In the genomic region with DNA sequence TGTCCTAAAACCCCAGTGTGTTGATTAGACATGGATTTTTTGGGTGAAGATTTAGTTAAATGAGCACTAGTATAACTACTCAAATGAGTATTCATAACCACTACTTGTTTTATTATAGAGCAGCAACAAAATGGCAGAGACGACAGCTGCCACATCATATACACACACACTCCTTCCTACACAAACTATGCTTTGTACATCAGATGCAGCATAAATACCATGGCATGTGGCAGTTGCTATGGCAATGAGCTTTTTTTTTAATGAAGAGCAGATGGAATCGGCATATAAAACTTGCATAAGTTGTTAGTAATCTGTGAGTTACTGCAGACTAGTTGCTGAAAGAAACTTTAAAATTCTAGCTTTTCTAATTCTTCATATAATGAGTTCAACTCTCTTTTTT, we compare ENCODE assay signal across 14 mouse cellular contexts.
DNase-seq lines count a peak whose midpoint lies in the region; ATAC-seq and TF ChIP-seq lines count a peak whose summit lies in the region.
"Had no signal": no experiment of that assay in that cellular context is flagged by ENCODE, and none has a peak within 500 bp of the region (broad histone marks: within the 10 kb centered on the region; RNA-seq: fewer than 3 reads in every experiment).

No protein-coding gene starts in this region.

- no peak overlapping the region for H3K4me2 ChIP-seq in forebrain, embryonic 15.5 days (replicated peaks)
- no peak overlapping the region for H3K4me2 ChIP-seq in midbrain, postnatal 0 days (ENCODE audit: low read depth, low read length, poor library complexity, severe bottlenecking)
- H3K4me2 ChIP-seq: liver, embryonic 11.5 days had no signal

- H3K9ac ChIP-seq in forebrain, embryonic 15.5 days (replicated peaks), result no peak overlapping the region
- no peak overlapping the region for H3K9ac ChIP-seq in midbrain, postnatal 0 days (replicated peaks; ENCODE audit: low read length, poor library complexity, severe bottlenecking)

- 0 out of 2 replicates have a peak, but pooled peaks cover 4% of the 10 kb centered on the region for H3K4me1 ChIP-seq in forebrain, embryonic 15.5 days
- no peaks in the 10 kb centered on the region for H3K4me1 ChIP-seq in forebrain, embryonic 10.5 days
- no peaks in the 10 kb centered on the region for H3K4me1 ChIP-seq in midbrain, postnatal 0 days (ENCODE audit: insufficient read depth, low read length)
- no peaks in the 10 kb centered on the region for H3K4me1 ChIP-seq in midbrain, embryonic 10.5 days

- WGBS in forebrain, embryonic 15.5 days, result 46% methylated on average over 2 of the region's 2 CpGs
- 84% methylated on average over 2 of the region's 2 CpGs for WGBS in forebrain, embryonic 10.5 days
- 34% methylated on average over 2 of the region's 2 CpGs for WGBS in midbrain, postnatal 0 days
- WGBS in midbrain, embryonic 10.5 days, result 88% methylated on average over 2 of the region's 2 CpGs

- no peak for TF ChIP-seq CTCF in midbrain, postnatal 0 days (IDR thresholded peaks at IDR 0.05)

- peak overlapping the region; percentile 60 for H3K27ac ChIP-seq in forebrain, embryonic 15.5 days (replicated peaks)
- H3K27ac ChIP-seq in forebrain, embryonic 10.5 days, result no peak overlapping the region
- H3K27ac ChIP-seq in midbrain, postnatal 0 days (ENCODE audit: low read depth, low read length), result no peak overlapping the region
- no peak overlapping the region for H3K27ac ChIP-seq in midbrain, embryonic 10.5 days (replicated peaks)

- no peaks in the 10 kb centered on the region for H3K27me3 ChIP-seq in forebrain, embryonic 15.5 days
- H3K27me3 ChIP-seq in forebrain, embryonic 10.5 days (ENCODE audit: poor library complexity, severe bottlenecking), result no peaks in the 10 kb centered on the region
- H3K27me3 ChIP-seq in midbrain, postnatal 0 days (ENCODE audit: insufficient read depth, low read length), result no peaks in the 10 kb centered on the region
- no peaks in the 10 kb centered on the region for H3K27me3 ChIP-seq in midbrain, embryonic 10.5 days (ENCODE audit: low read depth, poor library complexity, severe bottlenecking)

- H3K36me3 ChIP-seq in forebrain, embryonic 15.5 days, result no peaks in the 10 kb centered on the region
- no peaks in the 10 kb centered on the region for H3K36me3 ChIP-seq in forebrain, embryonic 10.5 days (replicated peaks)
- H3K36me3 ChIP-seq in midbrain, postnatal 0 days (ENCODE audit: insufficient read depth, low read length), result no peaks in the 10 kb centered on the region
- no peaks in the 10 kb centered on the region for H3K36me3 ChIP-seq in midbrain, embryonic 10.5 days
- H3K36me3 ChIP-seq: G1E had no signal

- ATAC-seq in forebrain, embryonic 15.5 days (replicated peaks), result peak; percentile 79
- ATAC-seq in midbrain, postnatal 0 days (ENCODE audit: low FRiP score), result no peak

- no peak overlapping the region for H3K4me3 ChIP-seq in forebrain, embryonic 15.5 days
- no peak overlapping the region for H3K4me3 ChIP-seq in forebrain, embryonic 10.5 days
- H3K4me3 ChIP-seq in midbrain, postnatal 0 days (ENCODE audit: low read depth, low read length), result no peak overlapping the region
- H3K4me3 ChIP-seq in midbrain, embryonic 10.5 days, result no peak overlapping the region

- no peaks in the 10 kb centered on the region for H3K9me3 ChIP-seq in forebrain, embryonic 15.5 days
- no peaks in the 10 kb centered on the region for H3K9me3 ChIP-seq in forebrain, embryonic 10.5 days
- H3K9me3 ChIP-seq in midbrain, postnatal 0 days (ENCODE audit: low read length), result no peaks in the 10 kb centered on the region
- H3K9me3 ChIP-seq in midbrain, embryonic 10.5 days (replicated peaks), result no peaks in the 10 kb centered on the region
- H3K9me3 ChIP-seq: G1E had no signal

- no peak for DNase-seq in forebrain, embryonic 10.5 days (ENCODE audit: extremely low spot score, low spot score)
- peak; percentile 1 for DNase-seq in midbrain, postnatal 0 days (ENCODE audit: low spot score)
- DNase-seq in midbrain, embryonic 10.5 days (ENCODE audit: low spot score), result no peak
- DNase-seq in layer of hippocampus, adult 9-10 months (ENCODE audit: low spot score), result peak; percentile 25
- peak; percentile 18 to 54 for DNase-seq in right cerebral cortex, postnatal 36 days (ENCODE audit: low spot score in 2 of 2)
- DNase-seq in kidney, adult 11 months, result no peak
- no peak for DNase-seq in thymus, adult 18-20 months
- DNase-seq: B cell, adult 2 months; cerebellum, postnatal 36 days; kidney, postnatal 14 days; lung, postnatal 14 days had no signal

Comparison
In these comparisons a context has a peak if more than half of its experiments do, and no peak if none do; other contexts are left out.
1. DNase-seq: peak in midbrain, postnatal 0 days (single experiment), layer of hippocampus, adult 9-10 months (single experiment) and right cerebral cortex, postnatal 36 days (2 of 2); none in forebrain, embryonic 10.5 days (single experiment), midbrain, embryonic 10.5 days (single experiment), kidney, adult 11 months (single experiment) and thymus, adult 18-20 months (0 of 2).